Mouse (Mus musculus) natural killer cell, adult 2 months (primary cell): ENCODE measurements around the gene Zg16.

Experiments used
- DNase-seq, 2 experiments: peaks; one replicate each; pipeline ENCODE4 v3.0.0; 2022; ENCODE audit warnings: low spot score in 2 of 2

Zg16 gene

DNA sequence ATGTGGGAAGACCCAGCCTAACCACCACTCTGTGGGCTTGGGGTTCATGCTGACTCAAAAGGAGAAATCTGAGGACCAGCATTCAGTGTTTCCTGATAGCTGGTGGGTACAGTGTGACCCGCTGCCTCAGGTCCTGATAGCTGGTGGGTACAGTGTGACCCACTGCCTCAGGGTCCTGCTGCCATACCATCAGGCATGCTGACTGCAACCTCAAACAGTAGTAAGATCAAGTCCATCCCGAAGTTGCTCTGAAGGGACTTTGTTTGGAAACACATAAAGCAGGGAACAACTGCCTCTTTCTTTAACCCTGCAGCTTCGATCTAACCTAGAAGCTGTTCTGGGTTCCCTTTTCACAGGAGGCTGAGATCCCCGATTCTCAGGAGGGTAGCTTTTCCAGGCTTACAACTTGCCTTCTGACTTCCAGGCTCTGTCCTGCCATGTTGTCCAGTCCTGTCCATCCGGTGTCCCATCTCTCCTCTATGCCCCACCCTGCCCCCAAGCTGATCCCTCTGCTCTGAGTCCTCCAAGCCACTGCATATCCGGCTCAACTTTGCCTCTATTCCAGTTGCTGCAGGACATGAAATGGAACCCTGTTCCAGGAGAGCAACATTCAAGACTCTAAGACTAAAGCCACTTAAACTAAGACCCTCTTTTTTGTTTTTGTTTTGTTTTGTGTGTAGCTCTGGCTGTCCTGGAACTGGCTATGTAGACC is 79.7 kb downstream of the Zg16 start:
- no peak for DNase-seq

DNA sequence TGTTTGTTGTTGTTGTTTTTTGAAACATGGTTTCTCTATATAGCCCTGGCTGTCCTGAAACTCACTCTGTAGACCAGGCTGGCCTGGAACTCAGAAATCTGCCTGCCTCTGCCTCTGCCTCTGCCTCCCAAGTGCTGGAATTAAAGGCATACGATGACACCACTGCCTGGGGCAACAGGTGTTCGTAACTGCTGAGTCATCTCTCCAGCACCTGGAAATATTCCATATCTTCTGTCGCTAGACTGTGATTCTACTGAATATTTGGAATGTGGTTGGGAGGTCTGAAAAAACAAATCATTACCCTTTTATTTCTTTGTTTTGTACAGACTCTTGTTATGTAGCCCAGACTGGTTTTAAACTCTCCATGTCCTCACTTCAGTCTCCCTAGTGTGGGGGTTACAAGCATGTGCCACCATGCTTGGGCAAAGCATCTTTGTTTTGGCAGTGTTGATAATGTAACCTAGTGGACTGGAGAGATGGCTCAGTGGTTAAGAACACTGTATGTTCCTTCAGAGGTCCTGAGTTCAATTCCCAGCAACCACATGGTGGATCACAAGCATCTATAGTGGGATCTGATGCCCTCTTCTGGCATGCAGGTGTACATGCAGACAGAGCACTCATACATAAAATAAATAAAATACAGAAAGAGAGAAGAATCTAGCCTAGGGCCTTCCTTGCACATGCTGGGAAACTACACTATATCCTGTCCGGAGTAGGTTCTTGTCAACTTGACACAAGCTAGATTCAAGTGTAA is 82.8 kb downstream of the Zg16 start:
- DNase-seq: no peak

- no peak for DNase-seq
These were observed 83.5 kb downstream of the Zg16 start for GRCm38 (mm10) chr7:127003620-127004019.
